Mouse (Mus musculus) cerebellum, postnatal 14 days (tissue): ENCODE results near the gene Chek2.
A peak's percentile ranks its signal among the peaks of the same experiment; 100 is the strongest.

Experiments
- DNase-seq, 2 experiments: peaks; one replicate each; pipeline ENCODE4 v3.0.0; 2021; ENCODE audit warnings: mixed read lengths in 2 of 2

Gene Chek2

DNA sequence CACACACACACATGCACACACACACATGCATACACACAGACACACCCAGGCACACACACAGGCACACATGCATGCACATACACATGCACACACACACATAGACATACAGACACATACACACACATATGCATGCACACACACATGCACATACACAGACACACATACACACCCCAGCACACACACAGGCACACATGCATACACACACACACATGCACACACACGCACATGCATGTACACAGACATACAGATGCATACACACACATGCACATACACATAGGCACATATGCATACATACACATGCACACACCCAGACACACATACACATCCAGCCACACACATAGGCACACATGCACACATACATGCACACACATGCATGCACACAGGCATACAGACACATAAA, 66.9 kb downstream of the Chek2 start:
- DNase-seq, result no peak

DNA sequence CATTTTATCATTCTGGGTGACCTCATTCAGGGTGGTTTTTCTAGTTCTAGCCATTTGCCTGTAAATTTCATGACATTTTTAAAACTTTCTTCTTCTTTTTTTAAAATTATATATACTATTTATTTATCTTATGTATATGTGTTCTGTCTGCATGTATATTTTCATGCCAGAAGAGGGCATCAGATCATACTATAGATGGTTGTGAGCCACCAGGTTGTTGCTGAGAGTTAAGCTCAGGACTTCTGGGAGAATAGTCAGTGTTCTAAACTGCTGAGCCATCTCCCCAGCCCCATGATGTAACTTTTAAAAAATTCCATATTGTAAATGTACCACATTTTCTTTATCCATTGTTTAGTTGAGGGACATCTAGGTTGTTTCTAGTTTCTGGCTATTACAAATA, 69.1 kb downstream of the Chek2 start:
- DNase-seq, result no peak

DNA sequence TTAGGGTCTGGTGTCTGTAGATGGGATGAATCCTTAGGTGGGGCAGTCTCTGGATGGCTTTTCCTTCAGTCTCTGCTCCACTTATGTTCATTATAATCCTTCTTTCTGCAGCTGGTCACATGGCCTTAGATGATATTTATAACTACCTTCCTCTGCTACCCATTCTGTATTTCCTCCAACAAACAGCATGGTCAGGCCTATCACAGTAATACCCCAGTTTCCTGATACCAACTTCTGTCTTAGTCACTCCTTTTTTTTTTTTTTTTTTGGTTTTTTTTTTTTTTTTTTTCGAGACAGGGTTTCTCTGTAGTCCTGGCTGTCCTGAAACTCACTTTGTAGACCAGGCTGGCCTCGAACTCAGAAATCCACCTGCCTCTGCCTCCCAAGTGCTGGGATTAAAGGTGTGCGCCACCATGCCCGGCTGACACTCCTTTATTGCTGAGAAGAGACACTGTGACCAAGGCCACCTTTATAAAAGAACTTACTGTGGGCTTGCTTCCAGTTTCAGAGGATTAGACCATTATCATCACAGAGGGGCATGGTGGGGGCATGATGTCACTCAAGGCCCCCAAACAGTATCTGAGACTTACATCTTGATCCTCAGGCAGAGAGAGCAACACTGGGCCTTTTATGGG, 70.3 kb downstream of the Chek2 start:
- no peak for DNase-seq

DNA sequence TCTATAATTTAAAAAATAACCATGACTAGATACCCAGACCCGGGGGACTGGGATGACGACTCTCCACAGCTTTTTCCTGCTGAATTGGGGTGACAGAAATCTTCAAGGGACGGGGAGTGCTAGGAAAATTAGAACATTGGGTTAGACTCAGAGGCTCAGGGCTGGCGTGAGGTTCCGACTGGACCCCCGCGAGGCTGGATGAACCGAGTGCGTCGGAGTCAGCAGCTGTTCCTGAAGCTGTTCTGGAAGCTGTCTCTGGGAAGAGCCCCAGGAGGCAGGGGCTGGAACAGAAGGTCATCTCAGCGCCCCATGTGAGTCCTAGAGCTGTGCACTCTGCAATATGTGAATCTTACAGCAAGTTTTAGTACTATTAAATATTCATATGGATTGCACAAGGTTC, 75.1 kb downstream of the Chek2 start:
- no peak for DNase-seq

DNA sequence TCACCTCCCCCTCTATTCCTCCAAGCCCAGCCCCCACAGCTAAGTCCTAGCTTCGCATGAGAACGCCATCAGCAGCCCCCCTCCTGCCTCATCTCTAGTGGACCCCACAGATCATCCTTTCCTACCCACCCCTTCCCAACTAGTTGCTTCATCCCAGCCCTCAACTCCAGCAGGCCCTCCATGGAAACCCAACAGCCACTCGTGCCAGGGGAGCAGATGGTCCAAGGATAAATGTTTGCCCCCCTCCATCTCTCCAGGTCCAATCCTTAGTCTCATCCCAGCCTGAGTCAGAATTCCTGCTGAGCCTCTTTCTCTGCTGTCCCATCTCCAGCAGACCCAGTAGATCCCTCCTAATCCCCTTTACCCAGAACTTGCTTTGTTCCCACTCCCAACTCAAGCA, 76.5 kb downstream of the Chek2 start:
- DNase-seq, result peak; percentile 37 to 58

DNA sequence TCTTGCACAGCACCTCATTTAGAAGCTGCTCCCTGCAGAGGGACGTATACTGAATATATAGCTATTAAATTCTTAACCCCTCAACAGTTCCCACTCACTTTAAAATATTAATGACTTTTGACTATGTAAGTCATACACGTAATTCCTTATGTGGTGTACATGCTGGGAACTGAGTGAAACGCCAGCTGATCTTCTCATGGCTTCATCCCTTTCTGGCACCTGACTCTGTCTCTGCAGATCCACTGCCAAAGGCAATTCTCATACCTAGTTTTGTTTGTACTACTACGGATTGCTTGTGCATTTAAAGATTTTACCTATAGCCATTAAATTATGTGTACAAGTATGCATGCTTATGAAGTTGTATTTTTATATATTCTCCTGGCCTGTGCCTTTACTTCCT, 79.8 kb downstream of the Chek2 start:
- peak; percentile 26 to 45 for DNase-seq

DNA sequence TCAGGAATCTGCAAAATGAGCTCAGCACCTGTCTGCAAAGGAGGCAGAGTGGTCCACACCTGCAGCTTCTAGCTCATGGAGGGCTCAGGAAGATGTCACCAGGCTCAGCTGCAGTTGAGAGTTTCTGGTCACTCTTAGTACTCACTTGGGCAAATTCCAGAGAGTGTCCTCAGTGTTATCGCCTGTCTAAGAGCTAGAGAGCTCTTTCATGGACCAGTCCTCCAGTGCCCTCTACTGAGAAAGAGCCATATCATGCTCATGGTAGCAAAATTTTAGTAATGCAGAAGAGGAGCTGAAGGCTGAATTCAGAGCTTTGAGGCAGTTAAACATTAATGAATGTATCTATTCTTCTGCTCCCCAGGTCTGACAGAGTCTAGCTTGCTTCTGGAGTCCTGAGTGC, 83.6 kb downstream of the Chek2 start:
- peak; percentile 22 to 34 for DNase-seq
